Mouse (Mus musculus): ENCODE results near the gene Stip1. TPM values are rescaled to one million over a fixed set of nuclear protein-coding genes. Genes with fewer than 3 reads are reported as not detected.
"Not testable (repeated sequence)": the region's sequence is repeated elsewhere in the genome, so short reads cannot be mapped to it uniquely, and the experiment has no call there.

Stip1 gene
- total RNA-seq (2021) (100 to 1,000 TPM; 175 to 323 TPM), polyA plus RNA-seq (2012; rRNA removed) (22.8 and 43.0 TPM in 2 replicates)
- long read RNA-seq, transcript Stip1-201 (14 exons, 2,108 nt) = major isoform, 135 of 151 reads
- long read RNA-seq, partial matches to known transcripts = 13 of 151 reads
- long read RNA-seq, other reads (novel, unspliced or antisense) = 3 of 151 reads

DNA sequence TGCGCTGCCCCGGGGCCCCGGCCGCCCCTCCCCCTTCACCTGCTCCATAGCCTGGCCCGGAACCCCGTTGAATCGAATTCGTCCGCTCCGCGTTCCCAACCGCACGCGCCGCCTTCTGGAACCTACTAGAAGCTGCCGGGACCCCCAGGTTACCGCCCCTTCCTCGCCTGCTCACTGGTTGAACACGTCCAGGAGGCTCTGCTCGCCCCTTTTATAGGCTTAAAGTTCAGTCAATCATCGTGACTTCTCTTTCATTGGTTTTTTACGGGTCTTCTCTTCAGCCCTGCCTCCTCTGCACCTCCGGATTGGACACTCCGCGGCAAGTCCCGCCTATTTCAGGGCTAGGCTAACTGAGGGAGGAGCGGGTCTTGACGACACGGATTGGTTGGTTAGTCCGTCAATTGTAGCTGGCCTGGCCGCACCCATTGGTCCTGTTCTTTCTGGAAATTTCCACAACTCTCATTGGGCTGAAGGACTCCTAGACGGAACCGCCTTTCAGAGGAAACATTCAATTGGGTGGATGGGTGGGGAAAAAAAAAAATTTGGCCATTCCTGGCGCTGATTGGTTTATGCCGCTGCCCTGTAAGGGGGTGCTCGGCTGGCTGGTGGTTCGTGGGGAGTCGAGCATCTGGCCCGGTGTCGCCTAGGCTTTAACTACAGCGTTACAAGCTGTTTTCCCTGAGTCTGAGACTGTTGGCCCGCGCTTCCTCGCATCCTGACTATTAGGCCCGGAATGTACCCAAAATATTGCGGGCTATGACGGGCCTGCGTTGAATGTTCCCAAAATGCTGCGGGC, at the start of gene Stip1:
Stip1 (minus strand) TSS at position 127 of the 796 bp plus-strand sequence.
- peak; percentile 100 for DNase-seq

GRCm38 (mm10) chr19:7089050-7089449, 49.3 kb upstream of the Stip1 start:
- DNase-seq = no peak

- DNase-seq = no peak
Measured at GRCm38 (mm10) chr19:7088558-7088957, 48.8 kb upstream of the Stip1 start.

DNA sequence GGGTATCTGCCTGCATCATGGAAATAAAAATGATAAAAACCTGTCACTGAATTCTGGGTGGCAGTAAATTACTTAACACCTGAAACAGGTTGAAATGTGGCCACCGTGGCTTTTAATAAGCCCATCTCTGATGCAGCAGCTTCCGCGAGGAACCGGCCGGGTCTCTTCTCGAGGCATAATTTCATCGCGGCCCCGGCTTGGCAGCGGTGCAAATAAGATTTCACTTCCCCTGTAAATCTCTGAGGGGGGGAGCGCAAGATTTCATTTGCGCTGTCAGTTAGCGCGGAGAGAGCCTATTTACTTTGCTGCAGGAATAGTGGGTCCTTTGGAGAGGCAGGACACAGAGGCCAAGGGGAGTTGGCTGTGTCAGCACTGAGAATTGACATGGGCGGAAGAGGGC, 45.0 kb upstream of the Stip1 start:
- no peak for DNase-seq

DNA sequence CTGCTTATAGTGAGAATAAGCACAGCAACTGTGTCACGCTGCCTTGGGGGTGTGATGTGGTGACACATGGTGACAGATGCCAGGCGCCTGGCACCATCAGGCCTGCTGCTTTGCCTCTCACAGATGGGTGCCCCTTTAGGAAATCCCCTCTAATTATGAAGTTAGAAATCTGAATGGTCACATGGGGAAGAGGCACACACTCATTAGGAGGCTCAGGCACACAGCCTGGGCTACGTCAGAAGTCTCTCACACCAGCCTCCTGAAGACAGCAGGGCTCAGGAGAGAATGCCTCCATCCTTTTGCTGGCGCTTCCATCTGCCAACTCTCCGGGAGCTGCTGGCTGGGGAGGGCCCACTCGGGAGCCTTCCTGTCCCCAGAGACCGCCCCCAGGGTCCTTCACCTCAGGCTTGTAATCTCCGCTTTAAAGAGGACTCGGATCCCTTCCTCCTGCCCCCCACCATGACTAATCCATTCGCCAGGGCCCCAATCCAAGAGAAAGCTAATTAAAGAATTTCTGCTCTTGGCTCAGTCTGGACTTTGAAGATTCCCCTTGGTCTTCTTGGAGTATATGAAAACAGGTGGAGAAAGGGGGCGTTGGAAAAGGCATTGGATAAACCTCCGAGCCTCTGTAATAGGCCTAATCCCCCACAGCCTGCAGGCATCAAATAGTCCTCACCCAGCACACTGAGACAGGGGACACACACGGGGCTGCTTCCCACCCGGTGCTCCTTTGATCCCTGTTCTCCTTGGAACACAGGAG, 43.4 kb upstream of the Stip1 start:
- no peak for DNase-seq

GRCm38 (mm10) chr19:7081516-7082266, 41.9 kb upstream of the Stip1 start:
- DNase-seq = peak; percentile 46

GRCm38 (mm10) chr19:7078271-7078670, 38.5 kb upstream of the Stip1 start:
- DNase-seq = no peak

- DNase-seq = no peak
Measured at GRCm38 (mm10) chr19:7077666-7078065, 37.9 kb upstream of the Stip1 start.

- not testable (repeated sequence) for DNase-seq
Measured at GRCm38 (mm10) chr19:7075336-7075735, 35.6 kb upstream of the Stip1 start.

GRCm38 (mm10) chr19:7073997-7074781, 34.4 kb upstream of the Stip1 start:
- DNase-seq = no peak

- DNase-seq = no peak
Measured at GRCm38 (mm10) chr19:7072221-7072620, 32.5 kb upstream of the Stip1 start.

DNA sequence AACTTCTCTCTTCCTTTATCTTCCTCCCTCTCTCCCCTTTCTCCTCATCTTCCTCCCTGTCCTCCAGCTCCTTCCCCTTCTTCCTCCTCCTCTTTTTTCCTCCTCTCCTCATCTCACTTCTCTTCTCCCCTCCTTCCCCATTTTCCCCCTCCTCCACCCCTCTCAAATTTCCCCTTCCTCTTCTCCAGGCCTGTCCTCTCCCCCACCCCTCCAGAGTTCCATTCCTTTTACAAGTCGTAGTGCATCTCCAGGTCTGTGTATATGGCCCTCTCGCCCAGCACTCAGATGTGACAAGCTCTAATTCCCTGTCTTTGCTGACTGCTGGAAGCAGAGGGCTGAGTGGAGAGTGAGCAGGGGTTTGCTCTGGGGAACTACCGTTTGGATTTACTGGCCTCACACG, 31.0 kb upstream of the Stip1 start:
- DNase-seq = no peak

DNA sequence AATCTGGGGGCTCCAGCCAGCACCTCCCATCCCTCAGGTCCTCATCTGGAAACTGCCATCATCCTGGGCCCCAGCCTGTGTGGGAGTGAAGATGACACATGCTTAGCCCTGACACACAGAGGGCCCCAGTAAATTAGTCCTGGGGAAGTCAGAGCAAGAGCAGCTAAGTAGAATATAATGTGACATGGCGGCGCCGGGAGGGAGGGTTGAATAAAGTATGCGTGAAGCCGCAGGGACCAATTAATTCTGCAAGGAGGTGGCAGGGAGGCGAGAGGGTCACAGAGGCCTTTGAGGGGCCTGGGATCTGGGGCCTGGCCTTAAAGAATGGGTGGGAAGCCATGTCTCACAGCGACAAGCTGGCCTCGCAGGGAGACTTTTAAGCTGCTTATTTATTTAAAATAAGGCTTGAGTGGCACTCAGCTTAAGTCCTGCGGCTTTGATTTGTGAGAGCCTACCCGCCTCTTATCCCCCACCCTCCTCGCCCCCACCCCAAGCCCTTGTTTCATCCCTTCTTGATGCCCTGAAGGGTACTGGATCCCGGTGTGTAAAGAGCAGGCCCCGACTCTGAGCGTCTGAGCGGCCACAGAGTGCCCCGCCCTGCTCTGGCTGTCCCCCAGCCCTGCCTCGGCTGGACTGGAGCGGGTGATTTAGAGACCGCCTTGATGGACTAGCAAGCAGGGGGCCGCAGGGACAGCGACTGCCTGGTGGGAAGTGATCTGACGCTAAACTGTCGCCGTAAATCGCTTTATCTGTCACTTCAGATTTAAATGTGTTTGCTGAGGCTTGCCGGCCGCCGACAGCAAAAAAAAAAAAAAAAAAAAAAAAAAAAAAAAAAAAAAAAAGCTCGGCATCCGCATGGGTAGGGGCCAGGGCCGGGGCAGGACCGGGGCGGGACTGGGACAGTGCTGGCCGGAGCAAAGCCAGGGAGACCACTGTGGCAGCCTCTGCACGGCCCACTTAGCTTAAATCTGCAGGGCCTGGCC, 30.3 kb upstream of the Stip1 start:
- DNase-seq = no peak

DNA sequence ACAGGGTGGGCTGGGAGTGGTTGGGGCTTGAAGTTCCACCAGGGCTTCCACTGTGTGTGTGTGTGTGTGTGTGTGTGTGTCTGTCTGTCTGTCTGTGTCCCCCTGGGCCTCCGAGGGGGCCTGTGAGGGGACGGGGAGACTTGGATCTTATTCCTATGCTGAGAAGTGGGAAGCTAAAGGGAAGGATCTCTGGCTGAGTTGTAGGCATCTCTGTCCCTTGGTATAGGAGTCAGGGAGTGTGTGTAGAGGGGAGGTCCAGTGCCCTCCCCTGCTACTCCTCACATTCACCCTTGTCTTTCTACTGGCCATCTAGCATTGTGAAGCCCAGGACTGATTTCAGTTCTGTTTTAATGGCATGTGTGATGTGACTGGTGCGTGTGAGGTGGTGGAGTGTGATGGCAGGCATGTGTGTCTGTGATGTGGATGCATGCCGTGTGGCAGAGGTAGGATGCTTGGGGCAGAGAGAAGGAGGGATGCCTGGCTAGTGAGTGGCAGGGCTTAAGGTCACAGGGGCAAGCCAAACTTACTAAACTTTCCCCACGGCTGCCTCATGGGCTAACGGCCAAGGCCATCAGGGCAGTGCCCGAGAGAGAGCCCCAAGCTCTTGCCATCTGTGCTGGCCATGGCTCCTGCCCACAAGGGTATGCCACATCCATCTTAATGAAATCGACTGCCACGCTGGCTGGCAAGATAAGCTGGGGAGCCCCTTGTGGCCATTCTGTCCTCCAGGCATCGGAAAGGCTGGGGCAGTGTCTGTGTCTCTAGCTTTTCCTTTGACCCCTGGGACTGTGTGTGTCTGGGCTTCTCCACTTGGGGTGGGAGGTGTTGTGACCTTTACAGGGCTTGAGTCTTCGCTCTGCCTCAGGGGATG, 29.1 kb upstream of the Stip1 start:
- peak; percentile 58 for DNase-seq

GRCm38 (mm10) chr19:7068136-7068535, 28.4 kb upstream of the Stip1 start:
- DNase-seq = peak; percentile 76

- DNase-seq = no peak
Measured at GRCm38 (mm10) chr19:7067344-7068050, 27.7 kb upstream of the Stip1 start.

DNA sequence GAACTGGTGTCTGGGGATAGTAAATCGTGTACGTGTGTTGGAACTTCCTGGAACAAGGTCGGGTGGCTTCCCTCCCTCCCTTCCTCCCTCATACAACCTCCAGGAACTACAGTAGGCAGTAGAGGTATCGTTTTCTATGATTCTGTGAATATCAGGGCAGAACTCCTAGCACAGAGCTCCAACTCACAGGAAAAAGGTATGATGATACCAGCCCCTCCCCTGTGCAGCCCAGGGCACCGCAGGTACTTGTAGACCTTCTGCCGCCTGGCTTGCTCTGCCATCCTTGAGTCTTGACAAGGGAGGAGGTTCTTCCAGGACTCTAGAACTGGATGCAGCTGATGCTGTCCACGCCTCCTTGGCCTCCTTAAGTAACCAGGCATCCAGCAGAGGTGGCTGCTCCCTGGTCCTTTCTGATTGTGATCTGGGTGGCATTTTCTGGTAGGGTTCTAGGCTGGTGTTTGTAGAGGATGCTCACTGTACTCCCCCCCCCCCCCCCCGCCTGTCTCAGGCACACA, 27.1 kb upstream of the Stip1 start:
- no peak for DNase-seq

All from adrenal gland, adult 2 months (tissue).